Mouse (Mus musculus) heart, postnatal 36 days (tissue): ENCODE data around the gene Abl2. TPM values are rescaled to one million over a fixed set of nuclear protein-coding genes. Genes with fewer than 3 reads are reported as not detected.

Experiments used
- DNase-seq, 2 experiments: peaks; one replicate each; pipeline ENCODE4 v3.0.0; 2021 to 2022
- intact Hi-C: fragments of 180-260 bp; cut with DNase I; formaldehyde crosslinking; loops from one replicate; pipeline ENCODE4 v1.15.1; 2025
- total RNA-seq, 2 experiments: library from RNA; stranded (reverse); gene quantifications; 2 replicates each; pipeline ENCODE4 v1.2.3; 2021

The Abl2 gene
- total RNA-seq, 2 experiments from 2014 or later: 21.0 to 21.5 TPM

DNA sequence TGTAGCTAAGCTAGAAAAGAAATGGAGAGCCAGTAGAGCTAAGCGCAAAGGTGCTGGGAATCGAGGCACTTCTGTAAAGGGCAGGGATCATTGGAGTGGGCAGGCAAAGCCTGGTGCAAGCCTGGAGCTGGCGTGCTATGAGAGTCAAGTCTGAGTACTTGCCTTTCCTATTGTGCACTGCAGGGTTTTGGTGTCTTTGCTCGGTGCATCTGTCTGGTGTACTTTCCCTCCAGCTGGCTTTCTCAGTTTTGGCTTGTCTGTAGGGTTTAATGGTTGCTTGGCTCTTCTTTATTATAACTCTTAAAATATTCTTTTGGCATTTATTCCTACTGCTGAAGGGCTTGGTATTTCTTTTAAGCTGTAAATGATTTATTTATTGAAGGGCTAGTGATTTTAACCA, 14.4 kb downstream of the Abl2 start:
- intact Hi-C loops: no loop called here
- DNase-seq: no peak

DNA sequence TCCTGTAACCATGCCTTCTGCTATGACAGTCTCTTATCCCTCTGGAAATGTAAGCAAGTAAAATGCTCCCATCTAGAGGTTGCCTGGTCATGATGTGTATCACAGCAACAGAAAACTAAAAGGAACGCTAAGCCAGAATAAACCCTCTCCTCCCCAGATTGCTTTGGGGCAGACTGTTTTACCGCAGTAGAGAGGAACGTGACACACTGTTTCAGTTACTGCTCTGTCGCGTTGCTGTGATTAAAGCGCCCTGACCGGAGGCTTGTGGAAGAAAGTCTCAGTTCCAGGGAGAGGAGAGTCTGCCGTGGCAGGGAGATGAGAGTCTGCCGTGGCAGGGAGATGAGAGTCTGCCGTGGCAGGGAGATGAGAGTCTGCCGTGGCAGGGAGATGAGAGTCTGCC, 22.6 kb downstream of the Abl2 start:
- intact Hi-C loops: no loop called here
- no peak for DNase-seq

DNA sequence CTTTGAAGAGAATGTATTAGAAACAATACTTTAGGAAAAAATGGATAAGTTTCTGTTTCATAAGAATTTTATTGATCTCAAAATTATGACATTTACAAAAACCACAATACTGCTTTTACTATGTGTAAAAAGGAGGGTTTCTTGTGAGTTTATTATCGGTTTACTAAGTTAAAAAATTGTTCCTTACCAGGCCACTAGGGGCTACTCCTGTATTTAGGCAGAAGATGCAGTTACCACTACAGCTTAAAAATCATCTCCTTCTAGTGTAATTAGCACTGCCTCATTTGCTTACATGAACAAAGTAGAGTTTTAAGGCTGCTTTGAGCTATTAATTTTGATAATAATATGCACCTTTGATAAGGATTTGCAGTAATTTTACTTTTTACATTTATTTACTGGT, 25.6 kb downstream of the Abl2 start:
- intact Hi-C loops: loop anchor here (2.0 kb wide), 2 partner anchors 31 to 49 kb away; no protein-coding TSS in a partner anchor
- DNase-seq: no peak

DNA sequence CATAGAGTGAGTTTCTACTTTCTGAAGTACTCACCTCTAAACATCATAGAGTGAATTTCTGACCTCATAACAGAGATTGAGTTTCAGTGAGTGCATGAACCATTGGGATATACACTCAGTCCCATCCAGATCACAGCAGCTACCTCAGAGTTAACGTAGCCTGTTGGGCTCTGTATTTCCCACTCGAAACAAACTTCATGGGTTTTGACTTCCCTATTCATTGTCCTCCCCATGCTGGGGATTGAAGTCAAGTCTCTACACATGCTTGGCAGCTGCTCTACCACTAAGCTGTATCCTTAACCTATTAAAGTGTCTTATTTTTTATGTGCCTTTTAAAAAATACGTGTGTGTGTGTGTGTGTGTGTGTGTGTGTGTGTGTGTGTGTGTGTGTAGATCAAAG, 26.9 kb downstream of the Abl2 start:
- DNase-seq: no peak
- intact Hi-C loops: loop anchor here (2.0 kb wide), 2 partner anchors 29 to 47 kb away; no protein-coding TSS in a partner anchor

DNA sequence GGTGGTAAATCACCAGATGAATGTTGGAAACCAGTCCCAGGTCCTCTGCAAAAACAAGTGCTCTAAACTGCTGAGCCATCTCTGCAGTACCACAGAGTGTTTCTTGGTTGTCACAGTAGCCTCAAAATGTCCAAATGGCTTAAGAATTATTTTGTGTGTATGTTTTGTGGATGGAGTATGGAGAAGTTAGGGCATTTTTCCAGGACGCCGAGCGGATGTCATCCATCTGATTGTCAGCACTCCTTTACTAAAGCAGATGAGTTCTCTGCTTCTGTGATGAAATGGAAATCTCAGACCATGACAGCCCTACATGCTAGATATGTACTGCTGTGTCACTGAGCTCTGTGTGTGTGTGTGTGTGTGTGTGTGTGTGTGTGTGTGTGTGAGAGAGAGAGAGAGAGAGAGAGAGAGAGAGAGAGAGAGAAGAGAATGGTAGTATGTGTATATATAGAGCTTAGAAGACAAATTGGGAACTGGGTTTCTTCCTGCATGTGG, 31.3 kb downstream of the Abl2 start:
- intact Hi-C loops: no loop called here
- DNase-seq: no peak

DNA sequence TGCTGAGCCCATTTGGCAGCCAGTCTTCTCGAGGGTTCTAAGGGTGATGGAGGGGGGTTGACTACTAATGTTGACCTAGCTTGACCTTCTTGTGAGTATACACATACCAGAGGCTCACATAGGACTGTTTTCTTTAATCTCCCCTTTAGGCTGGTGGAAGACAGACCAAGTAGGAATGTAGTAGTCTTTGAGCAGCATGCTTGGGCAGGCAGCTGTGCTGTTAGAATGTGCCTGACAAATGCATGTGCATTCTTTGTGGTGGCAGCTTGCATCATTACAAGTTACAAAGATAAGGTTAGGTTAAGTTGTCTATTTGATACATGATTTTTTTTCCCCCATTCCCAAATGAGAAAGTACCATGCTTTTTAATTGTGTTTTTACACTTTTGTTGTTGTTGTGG, 31.8 kb downstream of the Abl2 start:
- intact Hi-C loops: no loop called here
- no peak for DNase-seq

DNA sequence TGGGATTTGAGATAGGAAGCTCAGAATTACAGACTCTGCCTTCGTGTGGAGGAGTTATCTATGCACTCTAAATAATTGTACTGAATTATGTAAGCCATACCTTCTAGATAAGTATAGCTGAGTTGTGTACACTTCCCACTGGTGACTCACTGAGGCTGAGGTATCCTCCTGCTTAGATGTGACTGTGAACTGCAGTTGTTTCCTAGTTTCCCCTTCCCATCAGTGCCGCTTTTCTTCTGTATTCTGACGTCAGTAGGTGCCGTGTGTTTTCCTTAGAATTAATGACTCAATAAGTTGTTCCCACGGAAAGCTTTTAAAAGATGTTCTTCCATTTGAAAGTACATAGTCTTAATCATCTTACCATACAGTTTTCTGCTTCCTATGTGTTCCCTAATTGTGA, 34.7 kb downstream of the Abl2 start:
- DNase-seq: no peak
- intact Hi-C loops: no loop called here

DNA sequence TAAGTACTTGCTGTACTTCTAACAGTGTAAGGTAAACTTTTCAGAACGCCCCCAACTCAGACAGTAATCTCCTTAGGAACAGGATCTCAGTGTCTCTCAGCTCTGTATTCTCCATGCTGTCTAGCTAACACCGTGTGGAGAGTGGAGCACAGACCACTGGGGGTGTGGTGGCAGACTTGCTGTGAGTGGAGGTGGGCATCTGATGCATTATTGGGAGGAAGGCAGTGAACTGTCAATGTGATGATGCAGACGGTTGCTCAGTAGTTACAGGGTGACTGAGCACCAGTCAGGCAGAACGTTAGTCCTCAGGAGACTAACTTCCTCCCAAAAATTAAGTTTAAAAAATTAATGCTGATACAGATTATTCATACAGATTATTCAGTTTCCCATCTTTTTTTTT, 38.5 kb downstream of the Abl2 start:
- intact Hi-C loops: no loop called here
- DNase-seq: no peak

DNA sequence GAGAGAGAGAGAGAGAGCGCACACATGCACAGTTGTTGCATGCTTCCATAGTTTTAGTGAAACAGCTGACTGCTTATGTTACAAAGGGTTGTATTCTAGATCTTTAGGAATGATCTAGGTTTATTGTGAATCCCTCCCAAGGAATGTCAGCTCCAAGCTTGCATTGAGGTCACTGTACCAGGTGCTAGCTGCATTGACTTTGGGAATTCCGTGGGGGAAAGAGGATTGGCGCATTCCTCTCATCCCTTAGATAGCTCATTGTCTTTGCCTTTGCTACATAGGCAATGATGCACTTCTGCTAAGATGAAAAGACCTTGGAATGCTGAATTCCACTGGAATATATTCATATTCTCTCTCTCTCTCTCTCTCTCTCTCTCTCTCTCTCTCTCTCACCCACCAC, 44.0 kb downstream of the Abl2 start:
- DNase-seq: no peak
- intact Hi-C loops: no loop called here

DNA sequence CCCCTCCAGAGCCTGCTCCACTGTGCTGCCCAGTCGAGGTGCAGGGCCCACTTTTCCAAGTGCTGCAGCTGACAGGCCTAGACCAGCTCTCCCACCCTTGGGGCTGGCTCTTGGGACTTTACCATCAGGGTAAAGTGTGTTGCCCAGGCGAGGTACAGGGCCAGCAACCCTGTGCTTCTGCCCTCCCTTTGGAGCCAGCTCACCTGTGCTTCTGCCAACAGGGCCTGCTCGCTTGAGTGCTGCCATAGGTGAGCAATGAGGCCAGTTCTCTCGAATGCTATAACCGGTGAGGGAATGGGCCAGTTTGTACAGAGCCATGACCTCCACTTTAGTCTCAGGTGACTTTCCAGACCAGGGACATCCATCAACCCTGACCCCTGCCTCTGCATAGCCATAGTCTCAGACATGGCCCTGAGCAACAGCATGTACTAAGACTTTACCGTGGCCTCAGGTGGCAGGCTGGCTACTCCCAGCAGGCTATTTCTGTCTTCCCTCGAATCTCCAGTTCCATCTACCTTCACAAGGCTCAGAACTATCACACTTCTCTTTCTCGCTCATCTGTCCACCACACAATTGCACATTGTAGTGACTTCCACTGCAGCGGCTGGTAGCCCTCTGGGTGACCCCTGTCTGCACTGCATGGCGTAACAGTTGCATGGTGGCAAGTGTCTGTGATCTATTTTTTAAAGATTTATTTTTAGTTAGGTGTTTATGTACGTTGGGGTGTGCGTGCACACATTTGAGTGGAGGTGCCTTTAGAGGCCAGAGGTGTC, 46.7 kb downstream of the Abl2 start:
- intact Hi-C loops: no loop called here
- no peak for DNase-seq

DNA sequence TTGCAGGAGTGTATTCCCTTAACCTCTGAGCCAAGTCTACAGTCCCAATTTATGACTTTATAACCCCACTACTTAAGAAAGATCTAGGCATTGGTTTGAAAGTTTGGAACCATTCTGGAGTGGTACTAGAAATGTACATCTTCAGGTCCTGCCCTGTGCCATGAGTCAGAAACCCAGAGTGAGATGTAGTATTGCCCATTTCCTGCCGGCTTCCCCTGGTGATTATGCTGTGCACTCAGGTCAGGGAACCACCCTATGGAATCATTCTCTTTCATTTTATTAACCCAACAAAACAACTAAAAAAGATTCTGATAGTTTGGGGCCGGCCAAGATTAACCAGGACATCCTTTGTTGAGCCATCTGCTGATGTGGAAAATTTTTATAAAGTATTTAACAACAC, 47.4 kb downstream of the Abl2 start:
- intact Hi-C loops: no loop called here
- no peak for DNase-seq

DNA sequence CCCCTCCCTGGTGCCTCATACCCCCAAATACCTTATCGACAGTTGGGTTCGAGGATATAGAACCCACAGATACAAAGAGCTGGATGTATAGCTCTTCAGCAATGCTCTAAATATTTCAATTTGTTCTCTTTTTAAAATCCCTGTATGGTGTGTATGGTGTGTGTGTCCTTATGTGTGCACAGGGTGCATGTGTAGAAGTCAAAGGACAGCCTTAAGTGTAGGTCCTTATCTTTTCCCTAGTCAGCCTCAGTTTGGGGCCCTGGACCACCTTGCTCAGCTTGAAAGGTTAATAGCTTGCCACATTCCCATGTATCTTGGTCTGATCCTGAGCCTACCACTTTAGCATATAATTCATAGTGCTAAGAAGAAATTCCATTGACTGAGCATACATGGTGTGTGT, 49.9 kb downstream of the Abl2 start:
- intact Hi-C loops: no loop called here
- DNase-seq: no peak

DNA sequence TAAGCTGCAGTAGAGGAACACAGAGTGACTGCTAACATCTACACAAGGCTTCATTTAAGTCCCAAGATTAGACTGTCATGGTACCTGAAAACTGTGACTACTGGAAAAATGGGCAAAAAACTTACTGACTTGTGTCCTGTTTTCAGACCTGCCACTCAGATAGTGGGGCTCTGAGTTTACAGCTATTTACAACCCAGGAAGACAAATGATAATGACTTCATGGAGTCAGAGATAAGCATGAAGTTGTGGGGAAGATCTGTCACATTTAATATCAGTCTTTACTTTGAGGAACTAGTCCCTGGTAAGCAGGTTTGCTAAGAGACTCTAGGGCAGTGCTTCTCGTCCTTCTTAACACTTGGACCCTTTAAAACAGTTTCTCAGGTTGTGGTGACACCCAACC, 51.7 kb downstream of the Abl2 start:
- no peak for DNase-seq
- intact Hi-C loops: no loop called here

DNA sequence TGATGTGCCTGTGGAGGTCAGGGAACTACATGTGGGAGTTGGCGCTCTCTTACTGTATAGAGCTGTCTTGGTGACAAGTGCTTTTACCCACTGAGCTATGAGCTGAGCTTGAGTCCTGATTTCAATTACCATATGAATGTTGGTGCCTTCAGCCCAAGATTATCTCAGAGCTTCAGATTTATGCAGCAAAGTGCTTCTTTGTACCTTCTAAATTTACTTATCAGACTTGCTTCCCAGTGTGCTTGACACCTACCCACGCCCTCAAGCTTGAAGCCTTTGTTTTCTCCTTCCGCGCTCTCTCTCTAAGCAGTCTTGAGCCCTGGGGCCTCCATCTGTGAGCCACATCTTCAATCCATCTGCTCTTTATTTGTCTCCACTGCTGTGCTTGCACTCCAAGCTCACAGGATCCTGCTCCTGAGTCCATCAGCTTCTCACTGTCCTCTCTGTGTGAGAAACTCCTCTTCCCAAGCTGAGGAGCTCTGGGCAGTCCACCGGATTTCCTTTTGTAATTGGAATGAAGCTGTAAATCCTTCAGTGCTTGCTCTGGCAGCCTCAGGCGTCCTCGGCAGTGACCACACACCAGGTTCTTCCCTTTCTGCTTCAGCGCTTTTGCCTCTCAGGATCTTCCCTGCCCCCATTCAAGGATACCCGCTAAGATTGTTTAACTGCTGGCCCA, 55.4 kb downstream of the Abl2 start:
- intact Hi-C loops: loop anchor here (2.0 kb wide), 2 partner anchors 29 to 55 kb away; partner anchors contain the start of gene Abl2
- no peak for DNase-seq

DNA sequence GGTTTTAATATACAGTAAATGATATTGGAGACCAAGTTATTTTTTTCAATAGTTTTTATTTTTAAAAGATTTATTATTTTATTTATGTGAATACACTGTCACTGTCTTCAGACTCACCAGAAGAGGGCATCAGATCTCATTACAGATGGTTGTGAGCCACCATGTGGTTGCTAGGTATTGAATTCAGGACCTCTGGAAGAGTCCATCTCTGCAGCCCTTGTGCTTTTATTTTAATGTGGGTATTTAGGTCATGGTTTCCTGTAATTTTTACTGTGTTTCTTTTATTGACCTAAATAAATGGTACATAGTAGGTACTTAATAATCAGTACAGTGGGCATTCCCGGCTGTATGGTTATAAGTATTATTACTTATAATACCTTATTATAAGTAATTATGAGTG, 56.1 kb downstream of the Abl2 start:
- no peak for DNase-seq
- intact Hi-C loops: loop anchor here (2.0 kb wide), 2 partner anchors 30 to 56 kb away; partner anchors contain the start of gene Abl2

DNA sequence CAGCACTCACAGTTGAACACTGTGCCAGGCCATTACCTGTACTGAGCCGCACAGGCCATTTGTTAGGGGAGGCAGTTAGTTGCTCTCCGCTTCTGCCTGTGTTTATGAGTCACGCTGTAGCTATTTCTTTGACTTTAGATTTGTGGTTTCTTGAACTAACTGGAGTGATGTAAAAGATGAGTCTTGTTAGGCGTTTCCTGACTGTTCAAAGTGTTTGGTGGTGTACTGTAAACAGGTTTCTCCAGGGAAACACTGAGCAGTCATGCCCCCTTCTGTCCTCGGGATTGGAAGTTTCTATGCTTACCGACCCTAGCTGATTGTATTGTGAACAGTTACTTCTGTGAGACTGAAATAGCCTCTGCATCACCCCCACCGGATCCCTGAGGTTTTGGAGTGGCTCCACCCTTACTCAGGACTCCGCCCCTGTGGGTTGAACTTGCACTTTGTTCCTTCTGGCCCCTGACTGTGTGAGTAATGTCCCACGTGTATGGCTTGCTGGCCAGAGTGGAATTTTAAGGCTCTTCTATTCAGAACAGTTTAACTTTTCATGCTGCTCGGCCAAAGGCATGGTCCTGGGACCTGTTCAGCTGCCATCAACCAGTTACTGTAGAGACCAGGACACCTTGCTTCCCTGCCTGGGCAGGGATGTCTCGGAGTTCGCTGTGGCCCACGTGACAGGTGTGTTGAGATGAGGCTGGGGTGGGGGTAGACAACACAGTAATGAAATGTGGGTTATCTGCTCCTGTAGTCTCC, 57.0 kb downstream of the Abl2 start:
- DNase-seq: peak; percentile 74 to 80
- intact Hi-C loops: loop anchor here (2.0 kb wide), 2 partner anchors 31 to 57 kb away; partner anchors contain the start of gene Abl2

DNA sequence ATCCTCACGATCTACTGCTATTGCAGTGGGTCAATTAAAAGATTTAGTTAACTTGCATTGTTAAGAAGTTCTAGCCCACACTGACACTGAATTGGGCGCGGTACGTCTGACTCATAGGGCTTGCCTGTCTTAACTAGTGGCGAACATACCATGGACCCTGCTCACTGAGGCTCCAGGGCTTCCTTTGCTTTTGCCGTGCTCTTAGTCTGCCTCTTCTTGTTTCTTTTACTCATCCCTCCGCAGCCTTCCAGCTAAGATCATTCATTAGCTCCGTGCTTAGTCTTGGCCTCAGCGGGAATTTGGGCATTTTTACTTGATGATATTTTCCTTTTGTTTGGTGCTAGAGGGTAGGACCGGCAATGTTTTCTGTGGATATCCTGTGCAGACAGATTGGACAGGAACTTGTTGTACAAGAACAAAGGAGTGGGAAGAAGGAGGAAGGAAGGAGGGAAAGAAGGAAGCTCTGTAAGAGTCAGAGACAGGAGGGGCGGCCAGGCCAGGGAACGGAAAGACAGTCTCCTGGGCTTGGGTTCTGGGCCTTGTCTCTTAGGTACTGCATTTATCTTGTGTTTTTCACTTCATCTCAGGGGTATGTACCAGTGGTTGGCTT, 58.5 kb downstream of the Abl2 start:
- peak in 1 of 2 experiments; percentile 27 for DNase-seq
- intact Hi-C loops: no loop called here

DNA sequence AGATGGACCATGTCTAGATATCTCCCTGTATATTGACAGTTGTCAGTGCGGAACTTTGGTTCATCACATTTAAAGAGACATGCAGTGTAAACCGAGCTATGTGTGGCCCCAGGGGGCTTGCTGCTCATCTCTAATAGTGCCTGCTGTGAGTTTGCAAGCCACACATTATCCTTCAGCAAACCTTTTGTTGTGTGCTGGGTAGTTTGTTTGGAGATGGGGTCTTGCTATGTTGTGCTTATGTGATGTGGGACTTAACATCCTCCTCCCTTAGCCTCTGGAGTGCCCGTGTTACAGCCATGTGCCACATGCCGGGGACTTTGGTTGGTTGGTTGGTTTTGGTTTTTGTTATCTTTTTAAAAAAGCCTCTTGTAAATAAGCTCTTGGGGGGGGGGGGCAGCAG, 59.2 kb downstream of the Abl2 start:
- no peak for DNase-seq
- intact Hi-C loops: no loop called here

DNA sequence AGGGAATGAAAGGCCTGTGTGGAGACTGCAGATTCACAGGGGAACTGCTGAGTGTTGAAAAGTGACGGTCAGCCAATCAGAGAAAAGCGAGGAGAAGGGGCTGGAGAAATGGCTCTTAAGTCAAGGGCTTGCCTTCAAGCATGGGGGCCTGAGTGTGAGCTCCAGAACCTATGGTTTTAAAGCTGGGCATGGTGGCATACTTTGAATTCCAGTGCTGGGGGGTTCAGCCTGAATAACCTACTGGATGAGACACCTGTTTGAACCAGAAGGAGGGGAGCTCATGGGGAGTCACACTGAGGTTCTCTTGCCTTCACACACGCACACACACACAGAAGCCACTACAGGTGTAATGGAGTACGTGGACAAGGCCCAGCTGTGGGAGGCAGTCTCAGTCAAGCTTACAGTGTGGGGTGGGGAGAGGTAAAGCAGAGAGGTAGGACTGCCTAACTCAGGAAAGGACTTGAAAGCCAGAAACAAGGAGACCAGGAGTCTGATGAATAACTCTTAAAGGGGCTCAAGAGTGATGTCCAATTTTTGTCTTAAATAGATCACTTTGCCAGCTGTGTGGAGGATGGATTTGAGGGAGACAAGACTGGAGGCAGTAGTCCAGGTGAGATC, 61.8 kb downstream of the Abl2 start:
- DNase-seq: no peak
- intact Hi-C loops: no loop called here

DNA sequence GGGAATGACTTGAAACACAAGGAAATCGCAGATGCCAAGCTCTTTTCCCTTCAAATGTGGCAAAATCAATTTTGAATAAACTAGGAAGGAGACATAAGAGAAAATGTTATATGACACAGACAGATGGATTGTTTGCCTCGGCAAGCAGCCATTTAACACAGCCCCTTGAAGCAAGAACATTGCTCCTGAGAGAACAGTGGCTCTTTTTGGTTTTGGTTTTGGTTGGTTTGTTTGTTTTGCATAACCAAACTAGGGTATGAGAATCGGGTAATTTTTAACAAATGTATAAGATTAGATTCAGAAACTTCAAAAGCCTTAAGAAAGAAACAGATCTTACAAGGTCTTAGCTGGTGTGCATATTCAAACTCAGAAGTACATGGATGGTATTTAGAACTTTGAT, 62.4 kb downstream of the Abl2 start:
- DNase-seq: no peak
- intact Hi-C loops: no loop called here
